Mouse (Mus musculus) liver, postnatal 0 days (tissue): Measurements from ENCODE around the gene Setd5.

Experiments
- CTCF ChIP-seq: sonication (generic); IDR thresholded peaks from 2 replicates; pipeline ENCODE4 v1.5.1; 2016; ENCODE audit warnings: antibody characterized with exemption, low read depth
- EP300 ChIP-seq: IDR thresholded peaks from 2 replicates; pipeline ENCODE4 v1.6.1; 2016; ENCODE audit warnings: antibody characterized with exemption, low read depth, mild to moderate bottlenecking

DNA sequence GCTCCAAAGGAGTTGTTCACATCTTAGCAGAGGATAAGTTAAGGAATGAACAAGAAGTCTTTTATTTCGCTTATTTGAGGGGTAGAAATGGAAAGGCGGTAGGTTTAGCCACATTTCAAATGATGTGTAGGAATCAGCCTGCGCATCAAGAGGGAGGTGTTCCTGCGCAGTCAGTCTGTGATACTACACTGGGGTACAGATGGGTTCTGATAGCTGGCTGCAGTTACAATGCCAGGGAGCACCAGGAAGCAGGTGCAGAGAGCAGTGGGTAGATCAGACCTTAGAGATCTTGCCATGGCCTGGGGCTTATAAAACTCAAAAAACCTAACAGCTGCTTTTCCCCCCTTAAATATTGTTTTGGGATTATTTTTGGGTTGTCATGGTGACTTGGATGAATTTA is 68.1 kb downstream of the Setd5 start:
- no peak for TF ChIP-seq CTCF
- TF ChIP-seq EP300, result no peak
